Mouse (Mus musculus) thymus, adult 2 months (tissue): ENCODE data around the gene Crb2.

Source experiments
- CTCF ChIP-seq: fragments of 200-500 bp; IDR thresholded peaks from 2 replicates; pipeline ENCODE4 v1.5.1; 2012; ENCODE audit warnings: mild to moderate bottlenecking, control low read depth, low read length, moderate library complexity, borderline replicate concordance; ENCODE audit not compliant: control insufficient read depth, poor library complexity, insufficient read depth; ENCODE audit errors: extremely low read depth
- POLR2A ChIP-seq: fragments of 200-500 bp; IDR thresholded peaks from 2 replicates; pipeline ENCODE4 v1.6.1; 2012; ENCODE audit warnings: mild to moderate bottlenecking, low read length, control low read depth, moderate library complexity; ENCODE audit not compliant: control insufficient read depth, poor library complexity, insufficient read depth; ENCODE audit errors: extremely low read depth

DNA sequence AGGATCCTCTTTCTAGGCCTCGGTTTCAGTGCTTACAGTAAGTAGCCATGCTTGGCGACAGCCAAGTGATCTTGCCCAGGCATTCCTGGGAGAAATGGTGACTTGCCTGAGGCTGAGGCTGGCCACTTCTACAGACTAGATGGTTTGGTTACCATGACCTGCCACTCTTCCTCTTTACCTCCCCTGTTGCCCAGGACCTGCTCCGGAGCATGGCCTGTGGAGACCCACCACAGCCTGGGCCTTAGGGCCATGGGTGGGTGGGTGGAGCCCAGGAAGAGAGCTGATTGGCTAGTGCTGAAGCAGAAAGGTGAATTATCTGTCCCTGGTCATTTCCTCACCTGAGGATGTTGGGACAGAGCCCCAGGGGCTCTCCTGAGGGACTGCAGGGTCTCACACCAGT lies 8.3 kb upstream of the Crb2 start:
- TF ChIP-seq CTCF: no peak
- no peak for TF ChIP-seq POLR2A
